Mouse (Mus musculus) adrenal gland, adult 18-20 months (tissue): ENCODE results near the gene Yrdc. TPM values are rescaled to one million over a fixed set of nuclear protein-coding genes. Genes with fewer than 3 reads are reported as not detected.

ENCODE experiments used
- DNase-seq, 2 experiments: peaks; one replicate each; pipeline ENCODE4 v3.0.0; 2021 to 2022; ENCODE audit warnings: low spot score in 2 of 2
- long read RNA-seq, 2 experiments: library from polyadenylated mRNA; stranded (forward); transcript quantifications; one replicate each; pipeline ENCODE4 v2.0.0; 2021
- total RNA-seq, 2 experiments: library from RNA; stranded (reverse); gene quantifications; 1 replicate in 1 of 2; 2 replicates in 1 of 2; pipeline ENCODE4 v1.2.3; 2021

The Yrdc gene
- 10 to 100 TPM; 36.8 to 44.2 TPM for total RNA-seq
- long read RNA-seq, experiment 1, transcript Yrdc-201 (5 exons, 1,634 nt) = major isoform, 33 of 40 reads
- long read RNA-seq, experiment 1, partial matches to known transcripts = 2 of 40 reads
- long read RNA-seq, experiment 1, other reads (novel, unspliced or antisense) = 2 of 40 reads
- long read RNA-seq, experiment 2, transcript Yrdc-201 (5 exons, 1,634 nt) = major isoform, 83 of 99 reads
- long read RNA-seq, experiment 2, transcript Yrdc-202 (4 exons, 724 nt) = minor isoform, 11 of 99 reads
- long read RNA-seq, experiment 2, partial matches to known transcripts = 0 of 99 reads
- long read RNA-seq, experiment 2, other reads (novel, unspliced or antisense) = 3 of 99 reads

GRCm38 (mm10) chr4:124850261-124850913 is at the start of gene Yrdc:
Gene Yrdc, plus strand, starts transcription at chr4:124850679.
- DNase-seq = peak; percentile 91 to 93

- DNase-seq = peak; percentile 80 to 89
Observed at GRCm38 (mm10) chr4:124801552-124802308, 48.7 kb upstream of the Yrdc start, which contains the start of gene Mtf1. Gene Mtf1, plus strand, starts transcription at chr4:124802104.

DNA sequence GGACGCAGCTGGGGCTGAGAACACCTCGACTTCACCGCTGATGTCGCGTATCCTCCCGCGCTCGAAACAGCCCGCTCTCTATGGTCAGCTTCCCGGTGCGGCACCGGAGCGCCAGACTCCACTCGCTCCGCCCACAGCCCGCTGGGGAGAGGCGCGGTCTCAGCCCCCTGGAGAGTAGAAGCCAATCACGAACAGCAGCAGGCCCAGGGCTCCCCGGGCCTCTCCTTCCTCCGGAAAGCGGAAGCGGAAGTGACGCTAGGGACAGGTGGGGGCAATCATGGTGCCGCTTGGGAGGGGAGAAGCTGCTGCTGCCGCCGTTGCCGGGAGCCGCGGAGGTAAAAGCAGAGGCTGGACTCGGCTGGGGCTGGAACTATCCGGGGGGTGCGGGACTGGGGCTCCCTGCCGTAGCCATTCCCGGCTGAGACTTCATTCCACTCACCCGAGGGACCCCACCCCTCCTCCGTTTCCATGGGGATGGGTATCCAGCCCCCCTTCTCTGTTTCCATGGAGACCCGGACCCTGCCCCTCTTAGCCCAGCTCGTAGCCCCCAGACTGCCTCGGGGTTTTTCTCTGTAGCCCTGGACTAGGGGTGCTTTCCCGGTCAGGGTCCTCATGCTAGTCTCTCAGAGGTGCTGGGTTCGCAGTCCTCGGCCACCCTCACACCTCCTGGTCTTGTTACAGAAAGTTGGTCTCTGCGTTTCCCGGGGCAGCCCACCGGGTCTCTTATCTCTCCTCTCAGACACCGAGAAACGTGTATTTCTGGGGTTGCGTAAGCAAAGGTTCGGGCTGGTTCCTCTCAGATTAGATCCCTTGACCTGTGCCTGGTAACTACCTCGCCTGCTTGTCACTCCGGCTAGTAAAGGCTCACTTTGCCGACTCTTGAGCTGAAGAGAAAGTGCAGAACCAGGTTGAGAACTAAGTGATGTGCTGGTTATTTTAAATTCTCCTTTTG is 47.9 kb upstream of the Yrdc start:
- DNase-seq = peak; percentile 94

GRCm38 (mm10) chr4:124803406-124803805 is 47.1 kb upstream of the Yrdc start:
- DNase-seq = no peak

DNA sequence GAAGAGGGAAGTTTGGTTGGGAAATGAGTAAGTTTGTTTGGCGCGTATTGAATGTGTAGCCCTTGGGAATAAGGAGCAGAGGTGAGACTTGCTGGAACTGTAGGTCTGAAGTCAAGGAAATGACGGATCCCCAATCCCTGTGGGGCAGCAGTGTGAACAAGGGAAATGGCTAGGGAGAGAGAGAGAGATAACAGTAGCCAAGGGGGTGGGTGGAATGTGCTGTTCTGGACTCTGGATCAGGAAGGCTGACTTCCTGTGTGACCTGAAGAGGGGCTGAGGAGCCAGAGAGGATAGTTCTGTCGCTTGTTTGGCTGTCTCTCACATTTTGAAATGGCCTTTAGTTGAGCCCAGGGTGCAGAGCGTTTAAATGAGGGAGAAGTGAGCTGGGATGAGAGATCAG is 42.0 kb upstream of the Yrdc start:
- DNase-seq = no peak

DNA sequence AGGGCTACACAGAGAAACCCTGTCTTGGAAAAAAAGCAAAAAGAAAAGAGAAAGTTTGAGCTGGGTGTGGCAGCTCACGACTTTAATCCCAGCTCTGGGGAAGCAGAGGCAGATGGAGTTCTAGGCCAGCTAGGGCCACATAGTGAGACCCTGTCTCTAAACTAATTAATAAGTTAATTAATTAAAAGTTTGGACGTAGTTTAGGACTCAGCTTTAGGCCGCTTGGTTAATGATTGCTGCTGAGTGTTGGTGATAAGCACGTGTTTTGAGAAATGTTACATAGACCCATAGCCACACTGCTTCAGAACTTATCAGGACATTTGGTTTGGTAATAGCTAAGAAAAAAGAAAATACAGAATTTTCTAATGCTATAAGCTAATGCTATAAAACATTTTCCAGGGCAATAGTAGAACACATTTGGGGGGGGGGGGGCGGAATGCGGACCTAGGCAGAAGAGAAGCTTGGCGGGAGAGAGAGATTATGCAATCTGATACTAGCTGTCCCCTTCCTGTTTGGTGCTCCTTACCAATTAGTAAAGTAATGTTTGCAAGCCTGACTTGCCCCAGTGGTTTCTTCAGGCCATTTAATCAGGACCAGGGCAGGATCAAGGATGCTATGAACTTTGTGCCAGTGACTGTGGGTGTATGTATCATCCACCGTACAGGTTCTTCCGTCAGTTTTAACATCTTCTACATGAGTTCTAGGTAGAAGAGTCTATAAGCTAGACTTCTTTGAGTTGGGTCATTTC is 41.2 kb upstream of the Yrdc start:
- DNase-seq = no peak

DNA sequence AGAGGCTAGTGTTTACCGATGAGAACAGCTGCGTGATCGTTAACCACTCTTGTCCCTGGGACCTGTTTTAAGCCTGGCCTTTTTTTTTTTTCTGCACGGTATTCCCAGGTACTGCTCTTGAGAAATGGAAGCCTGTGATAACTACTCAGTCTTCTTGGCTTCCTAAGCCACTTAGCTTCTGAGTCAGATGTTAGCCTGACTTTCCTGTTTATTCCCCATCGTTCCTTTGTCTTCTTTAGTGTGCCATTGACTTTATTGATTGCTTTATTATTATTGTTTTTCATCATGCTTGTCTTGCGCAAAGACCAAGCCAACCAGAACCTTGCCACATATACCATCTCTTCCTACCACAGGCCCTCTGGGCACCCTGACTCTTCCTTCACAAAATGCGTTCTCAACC is 40.4 kb upstream of the Yrdc start:
- no peak for DNase-seq

DNA sequence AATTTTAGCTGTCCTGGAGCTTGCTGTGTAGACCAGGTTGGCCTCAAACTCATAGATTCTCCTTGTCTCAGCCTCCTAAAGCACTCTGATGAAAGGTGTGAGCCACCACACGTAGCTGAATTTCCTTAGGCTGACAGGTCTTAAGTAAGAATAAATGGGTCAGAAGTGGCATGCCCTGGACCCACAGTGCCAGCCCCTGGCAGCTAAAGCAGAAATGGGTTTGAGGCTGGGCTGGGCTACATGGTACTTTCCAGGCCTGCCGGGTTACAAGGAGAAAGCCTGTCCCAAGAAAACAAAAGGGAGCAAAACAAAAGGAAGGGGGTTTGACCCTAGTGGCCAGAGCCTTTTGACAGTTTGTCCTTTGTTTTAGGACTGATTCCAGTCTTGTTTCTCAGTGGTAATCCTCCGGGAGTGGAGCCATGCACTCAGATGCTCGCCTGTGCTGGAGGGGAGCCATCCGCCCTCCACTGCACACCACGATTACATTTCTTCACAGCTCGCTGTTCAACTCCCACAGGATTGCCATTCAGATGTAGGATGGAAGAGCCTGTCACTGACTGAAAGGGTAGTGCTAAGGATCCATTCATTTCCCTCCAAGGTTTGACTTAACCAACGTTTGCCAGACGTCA is 39.0 kb upstream of the Yrdc start:
- no peak for DNase-seq

- no peak for DNase-seq
Observed at GRCm38 (mm10) chr4:124815901-124816300, 34.6 kb upstream of the Yrdc start.

GRCm38 (mm10) chr4:124817803-124818202 is 32.7 kb upstream of the Yrdc start:
- peak; percentile 31 to 36 for DNase-seq

DNA sequence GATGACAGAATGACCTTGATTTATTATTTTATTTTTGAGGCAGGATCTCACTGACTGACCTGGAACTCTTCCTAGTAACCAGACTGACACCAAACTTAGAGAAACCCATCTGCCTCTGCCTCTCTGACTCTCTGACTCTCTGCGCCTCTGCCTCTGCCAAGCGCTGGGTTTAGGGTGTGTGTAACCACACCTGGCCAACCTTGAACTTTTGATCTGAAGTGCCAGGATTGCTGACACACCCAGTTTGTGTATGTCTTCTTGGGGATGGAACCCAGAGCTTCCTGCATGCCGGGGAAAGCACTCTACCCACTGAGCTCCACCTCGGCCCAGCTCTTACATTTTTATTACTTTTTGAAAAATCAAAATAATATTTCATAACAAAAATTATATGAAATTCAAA is 31.6 kb upstream of the Yrdc start:
- DNase-seq = no peak

GRCm38 (mm10) chr4:124824967-124825366 is 25.5 kb upstream of the Yrdc start:
- DNase-seq = no peak

GRCm38 (mm10) chr4:124825371-124825965 is 25.0 kb upstream of the Yrdc start:
- DNase-seq = no peak

DNA sequence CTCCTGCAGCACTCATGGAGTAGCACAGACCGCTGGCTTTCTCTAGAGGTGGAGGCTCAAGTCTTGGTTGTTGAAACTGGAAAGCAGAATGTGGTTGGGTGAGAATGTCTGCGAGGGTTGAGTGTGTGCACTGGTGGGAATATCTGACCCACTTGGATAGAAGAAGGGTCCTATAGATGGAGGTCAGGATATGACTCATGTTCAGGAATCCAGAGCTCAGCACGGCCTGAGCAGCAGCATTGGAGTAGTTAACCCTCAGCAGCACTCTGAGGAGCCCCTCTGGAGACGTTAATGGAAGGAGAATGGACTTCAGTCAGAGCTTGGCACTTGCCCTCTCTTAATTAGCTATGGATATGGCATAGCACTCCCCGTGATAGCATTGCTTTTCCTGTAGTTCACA is 20.8 kb upstream of the Yrdc start:
- DNase-seq = no peak

GRCm38 (mm10) chr4:124832796-124833195 is 17.7 kb upstream of the Yrdc start:
- DNase-seq = no peak

- DNase-seq = no peak
Observed at GRCm38 (mm10) chr4:124838035-124838700, 12.3 kb upstream of the Yrdc start.

GRCm38 (mm10) chr4:124840998-124841397 is 9.5 kb upstream of the Yrdc start:
- DNase-seq = no peak

- DNase-seq = no peak
Observed at GRCm38 (mm10) chr4:124843493-124843892, 7.0 kb upstream of the Yrdc start.

- peak; percentile 77 to 80 for DNase-seq
Observed at GRCm38 (mm10) chr4:124847573-124847972, 2.9 kb upstream of the Yrdc start.
